Mouse (Mus musculus) c-Kit-positive CD71-positive TER-119-positive erythroid progenitor cells, embryonic 14.5 days (primary cell): ENCODE results near the gene Olfr1396.
A peak's percentile ranks its signal among the peaks of the same experiment; 100 is the strongest.

Experiments
- DNase-seq: peaks from one replicate; pipeline ENCODE4 v3.0.0-alpha.2; 2013; ENCODE audit warnings: low spot score

The Olfr1396 gene

GRCm38 (mm10) chr11:49114774-49115173, at the start of gene Olfr1396:
Gene Olfr1396, minus strand, starts transcription at chr11:49114874.
- no peak for DNase-seq

- no peak for DNase-seq
These were observed 42.4 kb upstream of the Olfr1396 start for GRCm38 (mm10) chr11:49156821-49157814.

- no peak for DNase-seq
These were observed 39.4 kb upstream of the Olfr1396 start, which contains the start of gene Olfr1394 for GRCm38 (mm10) chr11:49154077-49154476. Gene Olfr1394, plus strand, starts transcription at chr11:49154377.

- no peak for DNase-seq
These were observed 27.3 kb upstream of the Olfr1396 start, which contains the start of gene Olfr1395 for GRCm38 (mm10) chr11:49141974-49142373. Gene Olfr1395, plus strand, starts transcription at chr11:49142274.

- DNase-seq: peak; percentile 33
These were observed 9.5 kb upstream of the Olfr1396 start for GRCm38 (mm10) chr11:49124169-49124568.

GRCm38 (mm10) chr11:49119635-49120034, 5.0 kb upstream of the Olfr1396 start:
- DNase-seq: no peak

- DNase-seq: no peak
These were observed 516 bp downstream of the Olfr1396 start for GRCm38 (mm10) chr11:49114158-49114557.

- DNase-seq: no peak
These were observed 2.0 kb downstream of the Olfr1396 start for GRCm38 (mm10) chr11:49112624-49113219.

GRCm38 (mm10) chr11:49111000-49111399, 3.7 kb downstream of the Olfr1396 start:
- no peak for DNase-seq

GRCm38 (mm10) chr11:49108833-49109232, 5.8 kb downstream of the Olfr1396 start:
- DNase-seq: no peak

- DNase-seq: no peak
These were observed 6.8 kb downstream of the Olfr1396 start for GRCm38 (mm10) chr11:49107650-49108537.

GRCm38 (mm10) chr11:49105752-49106151, 8.9 kb downstream of the Olfr1396 start:
- DNase-seq: no peak

GRCm38 (mm10) chr11:49103047-49103693, 11.5 kb downstream of the Olfr1396 start:
- DNase-seq: peak; percentile 89

GRCm38 (mm10) chr11:49101500-49101899, 13.2 kb downstream of the Olfr1396 start:
- no peak for DNase-seq

GRCm38 (mm10) chr11:49100409-49100808, 14.3 kb downstream of the Olfr1396 start:
- no peak for DNase-seq

GRCm38 (mm10) chr11:49095367-49095766, 19.3 kb downstream of the Olfr1396 start:
- DNase-seq: no peak

- DNase-seq: no peak
These were observed 20.6 kb downstream of the Olfr1396 start for GRCm38 (mm10) chr11:49093861-49094660.

- no peak for DNase-seq
These were observed 21.9 kb downstream of the Olfr1396 start for GRCm38 (mm10) chr11:49092786-49093185.

- no peak for DNase-seq
These were observed 22.6 kb downstream of the Olfr1396 start for GRCm38 (mm10) chr11:49092053-49092586.

- DNase-seq: no peak
These were observed 23.5 kb downstream of the Olfr1396 start for GRCm38 (mm10) chr11:49091171-49091570.
